Mouse (Mus musculus) heart, postnatal 10 days (tissue): Measurements from ENCODE around the gene Gabra4. TPM values are rescaled to one million over a fixed set of nuclear protein-coding genes. Genes with fewer than 3 reads are reported as not detected.
"Not testable (repeated sequence)": the region's sequence is repeated elsewhere in the genome, so short reads cannot be mapped to it uniquely, and the experiment has no call there.

ENCODE experiments used
- DNase-seq, 2 experiments: peaks; one replicate each; pipeline ENCODE4 v3.0.0; 2021
- intact Hi-C: fragments of 180-260 bp; cut with DNase I; formaldehyde crosslinking; loops from one replicate; pipeline ENCODE4 v1.15.1; 2025
- total RNA-seq, 2 experiments: library from RNA; stranded (reverse); gene quantifications; 2 replicates each; pipeline ENCODE4 v1.2.3; 2021

Gabra4 gene
- total RNA-seq, 2 experiments from 2014 or later, result 0.17 TPM; not detected in 1

GRCm38 (mm10) chr5:71545554-71545953 lies 112.6 kb downstream of the Gabra4 start:
- intact Hi-C loops, result loop anchor here (5.0 kb wide), 1 partner anchor 722 kb away; no protein-coding TSS in a partner anchor
- peak in 1 of 2 experiments; percentile 14 for DNase-seq

DNA sequence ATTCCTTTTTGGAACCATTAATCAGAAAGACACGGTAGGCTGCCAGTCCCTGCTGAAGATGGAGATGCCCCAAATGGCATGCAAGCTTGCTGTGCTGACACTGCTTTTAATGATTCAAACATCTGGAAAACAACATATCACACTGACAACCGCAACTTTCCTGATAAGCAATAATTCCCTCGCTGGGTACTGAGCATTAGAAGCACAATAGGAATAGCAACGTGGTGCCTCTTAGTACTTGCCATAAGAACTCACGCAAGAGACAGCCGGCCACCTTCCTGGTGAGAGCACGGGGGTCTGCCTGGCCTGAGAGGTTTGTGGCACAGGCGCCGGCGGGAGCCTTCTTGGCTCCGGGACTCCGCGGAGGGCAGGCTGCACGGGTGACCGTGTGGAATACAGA lies 132.6 kb downstream of the Gabra4 start:
- intact Hi-C loops, result not testable (repeated sequence)

More for the DNA sequence above, 132.6 kb downstream of the Gabra4 start:
- DNase-seq, result not testable (repeated sequence)

Other genes starting within 250 kb of the Gabra4 start
- not detected for gene Cox7b2, start 110.1 kb downstream of the Gabra4 start, total RNA-seq
- gene Gabrb1, start 195 bp downstream of the Gabra4 start, total RNA-seq, result under 1 TPM; 0.02 to 0.05 TPM